Mouse (Mus musculus) ovary, postnatal 36 days (tissue): ENCODE results near the gene Mslnl.

Experiments used
- DNase-seq: peaks from one replicate; pipeline ENCODE4 v3.0.0; 2022; ENCODE audit warnings: low spot score, mixed read lengths

Gene Mslnl

DNA sequence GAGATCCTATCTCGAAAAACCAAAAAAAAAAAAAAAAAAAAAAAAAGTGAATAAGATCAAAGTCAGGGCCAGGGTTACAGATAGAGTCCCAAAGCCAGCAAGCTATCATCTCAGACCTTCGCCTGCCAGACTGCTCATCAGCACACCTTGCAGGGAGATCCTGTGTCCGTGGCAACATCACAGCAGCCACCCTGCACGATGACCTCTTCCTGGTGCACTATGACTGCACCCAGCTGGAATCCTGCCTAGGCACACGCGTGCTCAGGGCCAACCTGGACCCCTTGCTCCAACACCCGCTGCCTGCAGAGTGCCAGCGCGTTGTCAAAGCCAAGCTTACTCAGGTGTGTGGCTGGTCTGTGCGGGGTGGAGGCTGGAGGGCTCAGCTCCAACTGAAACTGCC is 8.5 kb downstream of the Mslnl start:
- DNase-seq: no peak

DNA sequence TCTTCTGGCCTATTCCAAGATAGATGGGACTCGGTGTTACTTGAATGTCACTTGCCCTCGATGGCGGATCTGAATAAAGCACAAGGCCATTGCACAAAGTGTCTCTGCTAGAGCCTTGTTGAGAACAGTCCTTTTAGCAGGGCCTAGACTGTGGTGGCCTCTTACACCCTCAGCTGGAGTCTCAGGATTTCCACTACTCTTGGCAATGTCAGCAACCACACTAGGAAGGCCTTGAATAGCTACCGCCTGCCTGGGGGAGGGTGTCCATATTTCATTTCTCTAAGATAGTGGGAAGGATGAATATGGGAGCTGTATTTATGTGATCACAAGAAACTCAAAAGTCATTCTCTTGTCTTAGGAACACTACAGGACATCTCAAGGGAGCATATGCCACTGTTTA is 12.4 kb downstream of the Mslnl start:
- no peak for DNase-seq

DNA sequence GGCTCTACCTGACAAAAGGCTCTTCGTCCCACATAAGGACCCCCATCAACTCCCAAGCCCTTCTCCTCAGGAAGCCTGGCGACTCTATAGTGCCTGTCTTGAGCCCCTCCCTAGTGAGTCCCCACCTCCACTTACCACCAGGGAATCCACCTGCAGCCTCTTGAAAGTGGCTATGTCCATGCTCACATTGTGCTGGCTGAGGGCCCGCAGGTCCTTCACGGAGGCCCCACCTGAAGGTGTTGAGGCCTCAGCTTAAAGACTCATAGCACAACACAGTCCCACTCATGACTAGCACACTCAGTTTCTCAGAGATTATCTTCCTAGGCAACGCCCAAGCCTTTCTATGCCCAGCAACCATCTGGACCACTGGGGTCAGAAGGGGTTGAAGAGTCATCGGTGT is 13.5 kb downstream of the Mslnl start:
- DNase-seq: no peak

DNA sequence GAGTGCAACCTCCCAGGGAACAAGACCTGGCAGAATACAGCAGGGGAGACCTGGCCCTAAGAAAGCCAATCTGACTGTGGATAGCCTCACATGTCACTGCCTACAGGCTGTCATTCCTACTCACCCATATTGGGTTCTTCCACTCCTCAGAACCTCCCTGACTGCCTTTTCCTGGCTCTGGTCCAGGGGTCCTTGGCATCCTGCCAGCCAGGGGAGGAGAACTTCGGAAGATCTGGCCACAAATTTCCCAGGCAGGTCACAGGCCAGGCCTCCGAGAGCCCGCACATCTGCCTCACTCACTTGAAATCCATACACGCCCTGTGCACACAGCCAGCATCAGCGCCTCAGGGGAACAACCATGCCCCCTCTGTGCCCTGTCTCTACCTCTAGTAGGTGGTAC is 15.6 kb downstream of the Mslnl start:
- peak; percentile 61 for DNase-seq

DNA sequence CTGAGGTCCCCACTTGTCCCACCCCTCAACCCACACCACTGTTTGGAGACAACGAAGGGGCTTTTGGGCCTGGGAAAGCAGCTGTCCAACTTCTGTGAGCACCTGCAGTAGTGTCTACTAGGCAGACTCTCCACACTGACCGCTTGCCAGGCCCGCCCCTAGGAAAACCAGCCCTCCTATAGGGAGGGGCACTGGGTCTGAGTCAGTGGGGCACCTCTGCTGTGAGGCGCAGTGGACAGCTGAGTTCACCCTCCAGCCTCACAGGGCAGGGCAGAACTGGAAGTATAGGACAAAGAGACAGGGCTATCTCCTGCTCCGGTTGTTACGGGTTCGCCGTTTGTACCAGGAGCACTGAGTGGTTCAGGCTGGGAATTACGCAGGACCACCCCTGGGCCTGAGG is 18.4 kb downstream of the Mslnl start, which contains the start of gene Msln:
TSS of gene Msln (minus strand) at position 138 of the 400 bp plus-strand sequence.
- no peak for DNase-seq

DNA sequence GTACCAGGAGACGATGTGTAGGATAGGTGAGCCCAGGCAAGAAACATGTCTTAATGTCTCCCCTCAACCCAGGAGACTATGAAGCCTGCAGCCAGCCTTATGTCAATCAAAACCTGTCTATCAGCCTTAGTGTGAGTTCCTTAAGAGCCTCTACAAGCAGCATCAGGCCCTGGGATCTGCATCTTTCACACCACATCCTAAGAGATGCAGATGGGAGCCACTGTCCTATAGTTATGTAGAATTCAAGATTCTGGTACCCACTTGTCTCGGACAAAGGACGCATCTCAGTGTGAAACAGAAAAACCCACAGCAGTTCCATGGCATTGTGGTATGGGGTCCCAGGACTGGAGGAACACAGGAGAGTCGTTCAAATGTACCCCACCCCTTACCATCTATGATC is 19.2 kb downstream of the Mslnl start:
- DNase-seq: no peak

DNA sequence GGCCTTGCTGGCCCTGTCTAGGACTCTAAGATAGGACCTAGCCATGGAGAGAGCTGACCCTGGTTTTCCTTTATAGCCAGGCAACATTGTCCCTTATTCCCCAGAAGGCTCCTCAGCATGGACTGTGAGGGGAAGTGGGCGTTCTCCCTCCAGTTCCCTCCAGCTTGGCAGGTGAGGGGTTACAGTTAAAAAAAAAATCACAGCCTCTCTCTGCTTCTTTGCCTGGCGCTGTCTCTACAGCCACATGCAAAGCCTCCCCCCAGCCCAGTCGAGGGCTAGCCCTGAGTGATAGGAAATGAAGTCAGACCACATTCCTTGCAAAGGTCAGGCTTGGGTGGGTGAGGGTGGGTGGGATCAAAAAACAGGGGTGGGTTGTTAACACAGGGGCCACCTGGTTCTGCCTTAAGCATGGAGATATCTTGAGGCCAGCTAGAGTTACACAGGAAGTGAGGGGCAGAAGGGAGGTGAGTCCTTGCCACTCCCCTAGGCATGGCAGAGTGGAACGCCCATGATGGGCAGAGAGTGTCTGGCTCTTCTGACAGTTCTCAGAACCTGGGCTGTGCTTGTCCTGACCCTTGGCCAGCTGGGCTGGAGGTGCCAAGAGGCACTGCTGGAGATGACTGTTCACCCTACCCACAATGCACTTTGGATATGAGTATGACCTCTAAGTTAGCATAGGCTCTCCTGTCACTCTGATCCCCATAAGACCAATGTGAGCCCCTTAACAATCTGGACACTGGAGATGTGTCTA is 20.0 kb downstream of the Mslnl start:
- no peak for DNase-seq

DNA sequence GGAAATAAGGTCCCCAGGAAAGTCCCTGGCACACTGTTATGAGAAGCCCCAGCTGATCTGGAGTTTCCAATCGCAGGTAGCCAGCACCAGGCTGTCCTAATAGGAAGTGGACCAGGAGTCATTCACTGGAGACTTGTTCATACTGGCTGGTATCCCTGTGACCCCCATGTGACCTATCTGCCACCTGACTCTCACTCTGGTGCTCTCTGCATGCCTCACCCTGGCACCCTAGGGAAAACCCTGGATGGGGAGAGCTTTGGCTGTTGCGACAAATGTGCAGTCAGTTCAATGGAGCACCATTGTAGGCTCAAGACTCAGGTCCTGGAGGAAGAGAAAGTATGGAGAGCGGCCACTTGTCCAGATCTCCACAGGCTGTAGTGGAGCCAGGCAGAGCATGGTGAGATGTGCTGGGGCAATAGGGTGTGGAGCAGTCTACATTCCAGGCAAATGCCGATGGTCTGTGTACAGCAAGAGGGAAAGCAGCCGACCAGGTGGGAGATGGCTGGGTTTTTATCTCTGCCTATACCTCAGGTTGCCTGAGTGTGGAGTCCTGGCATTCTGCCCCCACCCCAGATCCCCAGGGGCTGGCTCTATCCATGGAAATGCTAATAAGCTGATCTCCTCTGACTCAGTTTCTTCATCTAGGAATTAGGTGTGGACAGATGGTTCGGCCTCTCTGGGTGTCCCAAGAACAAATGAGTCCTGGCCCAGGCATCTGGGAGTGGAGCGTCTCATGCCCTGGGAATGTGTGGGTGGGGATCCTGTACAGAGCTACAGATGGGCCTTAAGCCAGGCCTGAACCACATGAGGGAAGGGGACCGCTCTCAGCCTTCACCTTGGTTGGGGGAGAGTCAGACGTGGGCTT is 20.8 kb downstream of the Mslnl start:
- DNase-seq: no peak

DNA sequence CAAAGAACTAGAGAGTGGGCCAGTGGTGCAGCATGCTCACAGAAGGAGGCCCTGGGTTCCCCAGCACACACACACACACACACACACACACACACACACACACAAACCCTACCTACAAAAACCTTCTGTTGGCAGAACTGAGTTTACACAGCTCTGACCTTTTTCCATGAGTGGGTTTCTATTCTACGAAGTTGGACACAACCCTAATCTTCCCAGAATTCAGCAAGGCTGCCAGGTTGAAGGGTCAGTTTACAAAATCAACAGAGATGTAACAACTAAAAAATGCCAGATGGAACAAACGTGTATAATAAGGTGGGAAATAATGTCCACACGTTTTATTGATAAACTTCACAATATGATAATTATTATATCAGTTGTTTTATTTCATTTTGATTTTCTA is 21.8 kb downstream of the Mslnl start:
- no peak for DNase-seq

DNA sequence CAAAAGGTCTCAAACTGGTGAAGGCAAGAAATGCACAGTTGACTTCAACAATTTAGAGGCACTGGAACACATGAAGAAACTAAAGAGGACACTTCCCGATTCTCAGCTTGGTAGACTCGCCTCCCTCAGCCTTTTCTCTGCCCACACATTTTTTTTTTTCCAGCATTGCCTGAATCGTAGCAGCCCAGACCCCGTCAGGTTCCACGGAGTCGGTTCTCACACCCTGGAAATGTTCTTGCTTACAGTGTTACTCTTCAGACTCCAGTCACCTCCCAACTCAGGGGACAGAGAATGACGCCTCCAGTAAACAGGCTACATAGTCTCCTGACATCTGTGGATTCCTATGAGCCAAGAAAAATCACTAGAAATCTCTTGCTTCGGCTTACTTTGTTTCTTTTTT is 24.3 kb downstream of the Mslnl start:
- DNase-seq: no peak

DNA sequence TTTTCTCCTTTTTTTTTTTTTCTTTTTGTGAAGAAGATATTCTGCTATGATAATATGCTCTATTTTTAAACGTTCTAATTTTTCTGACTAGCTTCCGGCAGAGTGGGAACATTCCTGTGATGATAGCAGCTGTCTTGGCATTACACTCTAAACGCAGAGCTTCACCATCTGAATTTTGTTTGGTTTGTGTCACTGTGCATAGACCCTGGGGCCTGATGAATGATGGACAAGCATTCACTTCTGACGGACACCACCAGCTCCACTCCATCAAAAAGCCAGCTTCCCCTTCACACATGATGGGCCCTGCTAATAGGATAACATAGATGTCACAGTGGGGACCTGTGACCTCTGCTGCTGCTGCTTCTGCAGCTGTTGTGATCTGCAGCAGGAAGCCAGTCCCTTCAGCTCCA is 25.7 kb downstream of the Mslnl start:
- no peak for DNase-seq

DNA sequence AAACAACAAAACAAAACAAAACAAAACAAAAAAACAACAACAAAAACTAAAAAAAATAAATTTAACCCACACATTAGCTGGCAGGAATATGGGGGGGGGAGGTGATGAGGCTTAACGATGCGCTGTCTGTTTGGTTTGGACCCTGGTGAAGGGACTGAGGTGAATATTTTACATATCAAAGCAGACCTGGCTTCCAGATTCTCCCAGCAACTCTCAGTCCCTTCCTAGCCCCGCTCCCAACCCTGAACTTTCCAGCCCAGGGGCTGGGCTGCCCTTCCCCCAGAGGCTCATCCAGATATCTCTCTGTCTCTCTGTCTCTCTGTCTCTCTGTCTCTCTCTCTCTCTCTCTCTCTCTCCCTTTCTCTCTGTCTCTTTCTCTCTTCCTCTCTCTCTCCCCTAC is 26.7 kb downstream of the Mslnl start:
- no peak for DNase-seq

DNA sequence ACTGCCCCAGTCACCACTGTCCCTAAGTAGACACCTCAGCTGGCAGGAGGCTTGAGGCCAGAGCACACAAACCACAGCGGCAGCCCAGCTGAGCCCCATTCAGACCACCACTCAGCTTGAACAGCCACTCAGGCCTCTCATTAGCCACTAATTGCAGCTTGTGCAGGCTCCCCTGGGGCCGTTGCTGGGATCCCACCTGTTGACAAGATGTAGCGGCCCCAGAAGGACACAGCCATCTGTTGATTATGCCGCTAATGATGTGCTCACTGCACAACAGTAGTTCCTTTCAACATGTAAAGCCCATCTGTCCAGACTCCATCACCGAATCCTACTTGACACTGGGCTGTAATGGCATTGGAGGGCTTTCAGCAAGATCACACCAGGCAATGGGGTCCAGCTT is 30.0 kb downstream of the Mslnl start:
- no peak for DNase-seq

DNA sequence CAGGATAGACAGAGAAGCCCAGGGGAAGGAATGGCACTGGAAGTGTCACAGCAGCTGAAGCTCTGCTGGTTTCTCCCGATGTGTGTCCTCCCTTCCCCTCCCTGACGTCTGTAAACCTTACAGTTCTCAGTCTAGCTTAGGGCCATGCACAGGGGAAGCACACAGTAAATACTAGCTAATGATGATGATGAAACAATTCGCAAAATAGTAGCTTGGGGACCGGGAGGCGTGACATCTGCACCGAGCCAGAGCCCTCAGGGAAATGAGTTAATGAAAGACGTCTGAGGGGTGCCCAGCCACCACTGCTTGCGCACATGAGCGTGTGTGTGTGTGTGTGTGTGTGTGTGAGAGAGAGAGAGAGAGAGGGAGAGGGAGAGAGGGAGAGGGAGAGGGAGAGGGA is 33.5 kb downstream of the Mslnl start:
- no peak for DNase-seq

DNA sequence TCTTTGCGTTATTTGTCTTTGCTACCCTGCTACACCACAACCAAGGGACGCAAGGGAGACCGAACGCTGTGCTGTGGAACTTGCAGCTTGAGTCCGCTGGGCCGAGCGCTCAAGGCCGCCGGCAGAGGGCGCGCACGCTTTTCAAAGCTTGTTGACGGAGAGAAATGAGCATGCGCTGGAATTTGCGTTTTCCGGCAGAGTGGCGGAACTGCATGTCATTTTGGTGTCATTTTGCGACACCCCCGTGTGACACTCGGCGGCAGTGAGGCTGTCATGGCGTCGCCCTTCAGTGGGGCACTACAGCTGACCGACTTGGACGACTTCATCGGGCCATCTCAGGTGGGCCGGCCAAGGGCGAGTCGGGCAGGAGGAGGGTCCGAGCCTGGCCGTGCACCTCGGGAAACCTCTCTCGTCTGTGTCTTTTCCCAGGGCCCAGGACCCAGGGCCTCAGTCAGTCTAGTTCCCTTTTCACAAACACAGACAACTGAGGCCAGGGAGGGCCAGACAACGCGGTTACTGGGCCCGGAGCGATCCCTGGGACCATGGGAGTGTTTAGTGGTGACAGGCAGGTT is 37.8 kb downstream of the Mslnl start, which contains the start of gene Narfl:
TSS of gene Narfl (plus strand) at position 228 of the 572 bp plus-strand sequence.
- peak; percentile 97 for DNase-seq

DNA sequence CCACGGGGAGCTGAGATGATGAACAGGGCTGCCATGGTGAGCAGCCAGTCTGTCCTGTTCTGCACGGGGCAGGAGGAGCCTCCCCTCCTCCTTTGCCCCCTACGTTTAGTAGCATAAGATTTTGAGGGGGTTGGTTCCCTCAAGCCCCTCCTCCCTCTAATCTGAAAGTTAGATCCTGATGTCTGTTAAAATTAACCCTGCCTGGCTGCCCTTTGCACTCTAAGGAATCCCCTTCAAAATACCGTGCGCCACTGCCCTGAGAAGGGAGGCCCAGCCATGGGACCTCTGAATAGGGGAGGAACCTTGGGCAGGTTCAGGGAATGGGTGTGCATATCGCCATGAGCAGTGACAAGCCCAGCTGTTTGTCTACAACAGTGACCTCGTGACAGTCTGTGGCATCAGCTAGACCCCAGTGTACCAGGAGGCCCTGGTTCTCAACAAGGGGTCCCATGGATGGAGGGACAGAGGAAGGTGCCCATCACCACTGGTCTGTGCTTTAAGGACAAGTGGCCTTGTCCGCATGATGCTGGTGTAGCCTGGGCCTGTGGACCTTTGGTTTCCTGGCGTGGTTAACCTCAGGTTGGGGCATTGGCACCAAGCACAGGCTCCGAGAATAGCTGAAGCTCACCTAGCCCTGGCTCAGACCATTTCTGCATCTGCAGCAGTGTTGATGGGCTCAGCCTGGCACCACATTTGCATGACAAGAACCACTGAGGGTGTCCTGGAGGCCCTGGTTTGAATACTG is 39.6 kb downstream of the Mslnl start:
- DNase-seq: peak; percentile 1

DNA sequence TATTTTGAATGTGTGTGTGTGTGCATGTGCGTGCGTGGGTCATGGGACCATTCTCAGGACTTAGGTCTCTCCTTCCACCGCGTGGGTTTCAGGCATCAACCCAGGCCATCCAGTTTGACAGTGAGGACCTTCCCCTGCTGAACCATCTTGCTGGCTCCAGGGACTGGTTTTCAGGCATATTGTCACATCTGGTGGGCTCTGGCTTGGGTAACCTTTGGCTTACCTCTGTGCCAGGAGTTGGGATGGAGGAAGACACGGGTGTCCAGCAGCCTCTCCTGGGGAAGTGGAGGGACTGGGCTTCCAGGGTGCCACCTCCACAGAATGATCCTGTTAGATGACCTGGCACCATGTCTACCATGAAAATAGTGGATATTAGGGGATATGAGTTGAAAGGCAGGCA is 42.1 kb downstream of the Mslnl start:
- peak; percentile 1 for DNase-seq

DNA sequence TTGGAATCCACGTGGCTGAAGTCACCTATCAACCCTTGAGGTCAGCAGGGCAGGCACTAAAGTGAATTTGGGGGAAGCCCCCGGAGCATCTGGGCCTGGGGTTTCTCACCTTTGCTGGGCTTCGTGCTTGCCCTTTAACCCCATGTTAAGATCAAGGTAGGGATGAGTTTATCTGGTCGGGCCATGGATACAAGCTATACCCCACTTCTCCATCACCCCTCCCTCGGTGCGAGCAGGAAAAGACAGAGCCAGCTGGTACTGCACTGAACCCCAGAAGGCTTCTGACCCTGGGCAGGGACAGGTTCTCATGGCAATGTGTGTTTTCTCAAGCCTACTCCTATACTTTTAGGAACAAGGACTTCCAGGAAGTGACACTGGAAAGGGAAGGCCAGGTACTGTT is 45.5 kb downstream of the Mslnl start:
- no peak for DNase-seq

DNA sequence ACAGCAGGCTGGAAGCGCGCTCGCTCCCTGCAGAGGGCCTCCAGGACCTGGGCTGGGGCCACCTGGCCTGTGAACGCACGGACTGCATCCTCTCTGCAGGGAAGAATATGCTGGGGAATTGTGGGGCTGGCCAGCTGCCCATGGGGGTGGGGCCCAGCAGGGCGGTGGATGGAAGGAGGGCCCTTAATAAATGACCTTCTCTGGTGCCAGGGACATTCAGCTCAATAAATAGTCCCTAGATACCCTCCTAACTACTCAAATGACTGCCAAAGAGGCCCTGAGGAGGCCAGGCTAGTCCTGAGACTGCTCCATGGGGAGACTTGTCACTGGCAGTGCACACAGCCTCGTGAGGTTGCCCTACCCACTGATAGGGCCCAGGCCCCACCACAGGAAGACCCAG is 47.2 kb downstream of the Mslnl start:
- DNase-seq: no peak

DNA sequence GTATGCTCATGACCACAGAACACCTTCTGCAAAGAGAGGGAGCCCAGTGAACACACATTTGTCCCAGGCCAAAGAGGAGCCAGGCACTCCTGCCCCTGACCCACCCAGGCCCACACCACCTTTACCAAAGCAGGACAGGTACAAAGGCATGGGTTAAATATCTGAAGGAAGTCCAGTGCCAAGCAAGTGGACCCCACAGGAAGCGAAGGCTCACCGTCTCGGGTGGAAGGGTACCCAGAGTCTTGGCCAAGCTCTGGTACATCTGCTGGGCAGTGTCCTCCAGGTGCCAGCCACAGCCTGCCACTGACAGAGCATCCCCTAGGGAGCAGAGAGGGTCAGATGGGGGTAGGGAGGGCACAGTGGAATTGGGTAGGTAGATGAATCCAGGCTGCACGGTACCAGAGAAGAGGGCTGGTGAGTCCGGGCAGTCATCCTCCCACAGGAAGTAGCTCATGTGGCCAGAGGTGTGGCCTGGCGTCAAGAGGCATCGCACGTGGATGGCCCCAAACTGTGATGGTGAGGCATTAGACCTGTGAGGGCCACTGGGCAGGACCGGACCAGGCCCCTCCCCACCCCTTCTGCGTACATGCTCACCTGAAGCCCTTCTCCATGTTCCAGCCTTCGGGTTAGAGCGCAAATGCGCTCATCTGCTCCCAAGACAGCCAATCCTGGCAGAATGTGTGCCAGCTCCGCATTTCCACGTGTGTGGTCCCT is 48.2 kb downstream of the Mslnl start:
- DNase-seq: no peak

DNA sequence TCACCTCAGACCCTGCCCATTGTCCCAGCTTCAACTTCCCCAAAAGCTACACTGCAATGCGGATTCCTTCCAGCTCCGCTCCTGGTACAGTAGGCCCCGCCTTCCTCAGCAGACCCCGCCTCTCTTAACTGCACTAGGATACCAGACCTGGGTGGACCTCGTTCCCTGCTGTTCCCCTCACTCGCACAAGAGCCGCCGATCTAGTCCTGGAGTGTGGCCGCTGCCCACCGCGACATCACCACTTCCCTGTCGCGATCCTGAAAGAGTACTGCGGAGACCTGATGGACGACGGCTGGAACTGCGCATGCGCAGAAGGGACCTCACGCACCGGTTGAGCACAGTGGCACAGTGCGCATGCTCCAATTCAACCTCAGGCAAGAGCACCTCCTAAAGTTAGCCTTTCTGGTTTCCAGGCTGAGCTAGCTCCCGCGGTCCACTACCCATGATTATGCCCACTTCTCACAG is 49.5 kb downstream of the Mslnl start, which contains the start of gene Haghl:
TSS of gene Haghl (minus strand) at position 393 of the 465 bp plus-strand sequence.
- peak; percentile 93 for DNase-seq
